Mouse (Mus musculus): Measurements from ENCODE around the gene Tspyl1. TPM values are rescaled to one million over a fixed set of nuclear protein-coding genes. Genes with fewer than 3 reads are reported as not detected.
A peak's percentile ranks its signal among the peaks of the same experiment; 100 is the strongest.

The Tspyl1 gene
- polyA plus RNA-seq, 1 experiment from 2014 or later: 50.8 TPM

DNA sequence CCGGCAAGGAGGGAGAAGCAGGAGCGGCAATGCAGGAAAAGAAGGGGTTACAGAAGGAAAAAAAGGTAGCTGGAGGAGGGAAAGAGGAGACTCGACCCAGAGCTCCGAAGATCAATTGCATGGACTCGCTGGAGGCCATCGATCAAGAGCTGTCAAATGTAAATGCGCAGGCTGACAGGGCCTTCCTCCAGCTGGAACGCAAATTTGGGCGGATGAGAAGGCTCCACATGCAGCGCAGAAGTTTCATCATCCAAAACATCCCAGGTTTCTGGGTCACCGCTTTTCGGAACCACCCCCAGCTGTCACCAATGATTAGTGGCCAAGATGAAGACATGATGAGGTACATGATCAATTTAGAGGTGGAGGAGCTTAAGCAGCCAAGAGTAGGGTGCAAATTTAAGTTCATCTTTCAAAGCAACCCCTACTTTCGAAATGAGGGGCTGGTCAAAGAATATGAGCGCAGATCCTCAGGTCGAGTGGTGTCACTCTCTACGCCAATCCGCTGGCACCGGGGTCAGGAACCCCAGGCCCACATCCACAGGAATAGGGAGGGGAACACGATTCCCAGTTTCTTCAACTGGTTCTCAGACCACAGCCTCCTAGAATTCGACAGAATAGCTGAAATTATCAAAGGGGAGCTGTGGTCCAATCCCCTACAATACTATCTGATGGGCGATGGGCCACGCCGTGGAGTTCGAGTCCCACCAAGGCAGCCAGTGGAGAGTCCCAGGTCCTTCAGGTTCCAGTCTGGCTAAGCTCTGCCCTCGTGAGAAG is 16.2 kb downstream of the Tspyl1 start:
- ChIA-PET CTCF (interaction anchor here (1.2 to 1.6 kb wide), 4 partner anchors 19 to 263 kb away, joined by 3 to 4 read pairs (median 4); no protein-coding TSS in a partner anchor), POLR2A (no interaction called here)
- DNase-seq (ENCODE audit: low read depth, low spot score): no peak
- in situ Hi-C loops (cut with MboI; ENCODE audit: low pct_unique_long_range_greater_than_20kb): no loop called here
- no peak for ATAC-seq
- no peaks in the 10 kb centered on the region for H3K27me3 ChIP-seq
- no peak for TF ChIP-seq CTCF (IDR thresholded peaks at IDR 0.05)

DNA sequence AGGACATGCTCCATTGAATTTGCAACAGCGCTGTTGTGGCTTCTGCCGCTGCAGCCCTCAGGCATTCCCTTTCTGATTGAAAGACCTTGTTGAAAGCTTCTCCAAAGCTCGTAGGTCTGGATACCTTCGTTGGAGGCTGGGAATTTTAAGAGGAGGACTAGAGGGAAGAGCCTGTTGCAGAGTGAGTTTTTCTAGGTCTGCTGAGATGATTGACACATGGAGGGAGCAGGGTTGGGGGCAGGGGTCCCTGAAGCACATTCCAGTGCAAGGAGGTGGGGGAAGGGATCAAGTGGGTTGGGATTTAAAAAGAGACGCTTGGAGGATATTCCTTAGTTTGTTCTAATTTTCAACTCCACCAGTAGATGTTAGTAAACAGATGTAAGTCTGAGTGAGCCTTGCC is 18.4 kb downstream of the Tspyl1 start:
- no peak for DNase-seq (ENCODE audit: low read depth, low spot score)
- in situ Hi-C loops (cut with MboI; ENCODE audit: low pct_unique_long_range_greater_than_20kb): no loop called here
- no peak for ATAC-seq
- no peak for TF ChIP-seq CTCF (IDR thresholded peaks at IDR 0.05)
- ChIA-PET POLR2A (no interaction called here), CTCF (interaction anchor here (1.7 kb wide), 1 partner anchor 20 kb away, joined by 3 read pairs; no protein-coding TSS in a partner anchor)
- H3K27me3 ChIP-seq: no peaks in the 10 kb centered on the region

DNA sequence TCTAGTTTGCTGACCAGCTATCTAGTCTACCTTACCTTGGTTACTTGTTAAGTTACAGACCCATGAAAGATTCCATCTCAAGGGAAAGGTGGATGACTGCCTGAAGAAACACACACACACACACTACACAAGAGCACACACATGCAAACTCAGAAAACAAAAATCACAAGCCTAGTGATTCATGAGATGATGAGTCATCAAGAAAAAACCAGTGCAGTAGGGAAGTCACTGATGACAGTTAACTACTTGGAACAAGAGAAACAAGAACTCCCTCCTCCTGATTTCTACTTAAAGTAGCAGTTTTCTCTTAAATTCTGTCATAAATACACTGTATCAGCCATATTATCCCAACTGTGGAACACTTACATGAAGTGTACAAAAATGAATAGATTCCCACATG is 25.1 kb downstream of the Tspyl1 start:
- in situ Hi-C loops (cut with MboI; ENCODE audit: low pct_unique_long_range_greater_than_20kb): no loop called here
- no peak for TF ChIP-seq CTCF (IDR thresholded peaks at IDR 0.05)
- no peak for DNase-seq (ENCODE audit: low read depth, low spot score)
- POLR2A ChIA-PET: no interaction called here
- CTCF ChIA-PET: interaction anchor here (1.1 kb wide), 1 partner anchor 19 kb away, joined by 3 read pairs; no protein-coding TSS in a partner anchor
- no peaks in the 10 kb centered on the region for H3K27me3 ChIP-seq
- ATAC-seq: peak; percentile 60

DNA sequence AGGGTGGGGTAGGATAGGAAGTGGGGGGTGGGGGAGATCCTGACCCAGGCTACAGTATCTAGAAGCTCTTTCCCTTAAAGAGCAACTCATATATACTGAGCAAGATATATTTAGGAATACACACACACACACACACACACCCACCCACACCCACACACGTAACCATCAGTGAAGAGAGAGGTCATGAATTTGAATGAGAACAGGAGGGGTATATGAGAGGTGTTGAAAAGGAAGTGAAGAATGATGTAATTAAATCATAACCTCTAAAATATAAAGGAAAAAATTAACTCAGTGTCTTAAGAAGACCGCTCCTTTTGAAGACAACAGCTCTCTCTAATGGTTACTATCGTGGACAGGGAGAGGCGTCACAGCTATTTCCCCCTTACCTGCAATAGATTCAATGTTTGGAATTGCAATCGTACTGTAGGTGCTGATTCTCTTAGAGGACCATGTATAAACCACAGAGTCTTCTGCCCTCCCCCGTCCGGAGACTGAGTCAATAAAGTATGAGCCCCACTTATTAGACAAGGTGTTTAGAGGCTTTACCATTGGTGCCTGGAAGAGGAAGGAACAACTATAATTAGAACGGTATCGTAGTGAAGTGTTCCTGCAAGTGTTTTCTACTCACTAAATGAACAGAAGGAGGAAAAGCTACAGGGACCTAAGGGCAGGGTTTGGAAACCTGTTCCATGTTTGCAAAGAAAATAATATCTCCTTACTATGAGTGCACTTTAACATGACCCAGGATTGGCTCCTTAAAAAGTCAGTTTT is 28.1 kb downstream of the Tspyl1 start:
- ChIA-PET CTCF (interaction anchor here (1.5 to 1.6 kb wide), 2 partner anchors 11 to 15 kb away, joined by 4 read pairs; no protein-coding TSS in a partner anchor), POLR2A (no interaction called here)
- no peak for ATAC-seq
- TF ChIP-seq CTCF (IDR thresholded peaks at IDR 0.05): no peak
- in situ Hi-C loops (cut with MboI; ENCODE audit: low pct_unique_long_range_greater_than_20kb): no loop called here
- H3K27me3 ChIP-seq: no peaks in the 10 kb centered on the region
- DNase-seq (ENCODE audit: low read depth, low spot score): no peak

DNA sequence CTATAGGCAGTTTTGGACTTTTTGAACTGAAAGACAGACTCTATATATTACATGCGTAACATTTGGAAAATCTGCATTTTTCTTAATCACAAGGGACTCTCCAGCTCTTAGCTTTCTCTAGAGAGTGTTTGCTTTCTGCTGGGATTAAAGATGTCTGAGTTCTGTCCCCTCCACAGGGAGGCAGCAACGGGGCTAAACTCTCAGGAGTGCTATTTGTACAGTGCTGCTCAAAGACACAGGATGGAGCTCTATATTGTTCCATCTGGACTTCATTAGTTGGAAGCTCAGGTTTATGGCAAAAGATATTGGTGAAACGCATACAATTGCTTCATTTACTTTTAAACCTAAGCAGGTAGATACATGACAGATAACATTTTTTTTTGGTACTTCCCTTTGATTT is 30.5 kb downstream of the Tspyl1 start:
- ATAC-seq (no peak), DNase-seq (ENCODE audit: low read depth, low spot score) (no peak)
- no peaks in the 10 kb centered on the region for H3K27me3 ChIP-seq
- no peak for TF ChIP-seq CTCF (IDR thresholded peaks at IDR 0.05)
- CTCF ChIA-PET: interaction anchor here (1.1 to 1.3 kb wide), 2 partner anchors 9 to 16 kb away, joined by 3 to 4 read pairs; no protein-coding TSS in a partner anchor
- in situ Hi-C loops (cut with MboI; ENCODE audit: low pct_unique_long_range_greater_than_20kb): no loop called here
- POLR2A ChIA-PET: no interaction called here

DNA sequence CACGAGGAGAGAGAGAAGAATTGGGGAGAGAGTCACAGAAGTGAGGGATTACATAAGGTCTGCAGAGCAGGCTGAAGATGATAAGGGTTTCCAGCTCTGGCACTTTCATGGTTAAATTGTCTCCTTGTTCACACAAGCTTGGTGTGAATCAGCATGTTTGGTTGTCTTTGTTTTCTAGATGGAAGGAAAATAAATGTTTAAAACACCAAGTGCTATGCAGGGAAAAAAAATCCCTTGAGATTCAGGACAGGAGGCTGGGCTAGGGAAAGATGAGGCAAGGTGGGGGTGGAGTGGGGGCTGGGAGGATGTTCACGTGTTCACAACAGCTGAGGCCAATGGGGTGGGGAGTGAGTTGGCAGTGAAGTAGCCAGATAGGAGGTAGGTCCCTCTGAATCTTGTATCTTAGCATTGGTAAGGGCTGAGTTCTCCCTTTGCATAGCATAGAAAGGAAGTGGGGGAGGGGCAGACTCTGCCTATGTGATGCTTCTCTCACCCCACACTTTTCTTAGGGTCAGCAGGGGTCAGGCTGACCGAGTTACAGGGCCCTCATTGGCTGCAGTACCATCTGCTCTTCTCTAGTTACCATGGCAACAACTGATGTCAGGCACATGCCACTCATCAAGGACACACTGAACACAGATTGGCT is 34.7 kb downstream of the Tspyl1 start:
- no peaks in the 10 kb centered on the region for H3K27me3 ChIP-seq
- CTCF ChIA-PET: interaction anchor here (0.9 to 1.0 kb wide), 2 partner anchors 10 to 19 kb away, joined by 4 read pairs; partner anchors contain the start of gene Tspyl4

DNA sequence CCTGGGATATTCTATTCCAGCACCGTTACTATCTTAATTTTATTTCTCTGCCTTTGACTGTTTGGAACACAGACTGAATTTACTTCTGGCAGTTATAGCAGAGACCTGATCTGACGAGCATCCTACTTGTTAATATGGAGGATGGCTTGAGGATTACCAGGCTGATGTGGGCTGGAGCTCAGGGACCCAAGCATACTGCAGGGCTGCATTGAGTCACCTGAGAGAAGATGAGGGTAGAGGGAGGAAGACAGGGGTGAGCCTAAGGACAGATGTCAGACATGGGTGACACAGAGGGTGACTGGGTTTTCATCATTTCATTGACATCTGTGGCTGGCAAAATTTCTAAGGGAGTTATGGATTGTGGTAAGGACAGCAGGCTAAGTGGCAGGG is 35.2 kb downstream of the Tspyl1 start:
- no peak for TF ChIP-seq CTCF (IDR thresholded peaks at IDR 0.05)
- H3K27me3 ChIP-seq: no peaks in the 10 kb centered on the region
- DNase-seq (ENCODE audit: low read depth, low spot score) (no peak), ATAC-seq (no peak)
- in situ Hi-C loops (cut with MboI; ENCODE audit: low pct_unique_long_range_greater_than_20kb): no loop called here
- ChIA-PET POLR2A (no interaction called here), CTCF (interaction anchor here (0.9 to 1.3 kb wide), 3 partner anchors 9 to 19 kb away, joined by 3 to 4 read pairs (median 4); partner anchors contain the start of gene Tspyl4)

More for the DNA sequence above, 34.7 kb downstream of the Tspyl1 start:
- POLR2A ChIA-PET: no interaction called here
- TF ChIP-seq CTCF (IDR thresholded peaks at IDR 0.05): no peak
- DNase-seq (ENCODE audit: low read depth, low spot score) (no peak), ATAC-seq (no peak)
- in situ Hi-C loops (cut with MboI; ENCODE audit: low pct_unique_long_range_greater_than_20kb): no loop called here

DNA sequence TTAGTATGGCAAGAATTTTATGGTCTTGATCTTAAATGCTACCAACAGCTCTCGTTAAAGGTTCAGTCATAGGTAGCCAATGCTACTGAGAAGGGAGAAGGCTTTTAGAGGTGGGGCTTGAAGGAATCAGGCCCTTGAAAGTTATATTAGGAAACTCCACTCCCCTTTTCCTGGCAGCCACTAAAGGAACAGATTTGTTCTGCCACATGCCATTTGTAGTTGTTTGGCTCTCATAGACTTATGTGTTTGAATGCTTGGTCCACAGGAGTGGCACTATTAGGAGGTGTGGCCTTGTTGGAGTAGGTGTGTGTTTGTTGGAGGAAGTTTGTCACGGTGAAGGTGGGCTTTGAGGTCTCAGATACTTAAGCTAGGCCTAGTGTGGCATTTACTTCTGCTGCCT is 38.8 kb downstream of the Tspyl1 start:
- POLR2A ChIA-PET: no interaction called here
- DNase-seq (ENCODE audit: low read depth, low spot score): no peak
- H3K27me3 ChIP-seq: no peaks in the 10 kb centered on the region
- in situ Hi-C loops (cut with MboI; ENCODE audit: low pct_unique_long_range_greater_than_20kb): loop anchor here (10.0 kb wide), 1 partner anchor 286 kb away; the partner anchor contains the start of gene Trappc3l
- no peak for TF ChIP-seq CTCF (IDR thresholded peaks at IDR 0.05)
- ATAC-seq: no peak
- CTCF ChIA-PET: interaction anchor here (0.7 to 1.3 kb wide), 2 partner anchors 9 to 20 kb away, joined by 3 read pairs; no protein-coding TSS in a partner anchor

DNA sequence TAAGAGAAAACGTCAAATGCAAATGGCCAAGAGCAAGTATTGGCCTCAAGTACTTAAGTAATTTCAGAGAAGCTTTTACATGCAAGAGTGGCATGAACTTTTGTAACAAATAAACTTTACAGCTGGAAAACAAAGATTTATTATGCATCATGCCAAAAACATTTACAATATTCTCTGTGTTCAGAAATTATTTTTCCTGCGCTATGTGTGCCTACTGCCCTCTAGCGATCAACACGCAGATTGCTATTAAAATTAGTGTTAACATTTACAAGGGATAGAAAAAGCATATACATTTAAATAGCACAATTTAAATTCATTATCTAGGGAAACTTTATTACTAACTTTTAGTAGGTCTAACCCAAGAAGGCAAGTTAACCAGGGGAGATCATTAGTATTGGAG is 44.7 kb downstream of the Tspyl1 start:
- in situ Hi-C loops (cut with MboI; ENCODE audit: low pct_unique_long_range_greater_than_20kb): loop anchor here (10.0 kb wide), 1 partner anchor 292 kb away; the partner anchor contains the start of gene Trappc3l
- ChIA-PET CTCF (interaction anchor here (0.7 to 2.1 kb wide), 5 partner anchors 10 to 260 kb away, joined by 3 to 5 read pairs (median 3); partner anchors contain the start of gene Tspyl4), POLR2A (no interaction called here)
- DNase-seq (ENCODE audit: low read depth, low spot score) (no peak), ATAC-seq (peak; percentile 51)
- peak; percentile 52 for TF ChIP-seq CTCF (IDR thresholded peaks at IDR 0.05)
- H3K27me3 ChIP-seq: no peaks in the 10 kb centered on the region

DNA sequence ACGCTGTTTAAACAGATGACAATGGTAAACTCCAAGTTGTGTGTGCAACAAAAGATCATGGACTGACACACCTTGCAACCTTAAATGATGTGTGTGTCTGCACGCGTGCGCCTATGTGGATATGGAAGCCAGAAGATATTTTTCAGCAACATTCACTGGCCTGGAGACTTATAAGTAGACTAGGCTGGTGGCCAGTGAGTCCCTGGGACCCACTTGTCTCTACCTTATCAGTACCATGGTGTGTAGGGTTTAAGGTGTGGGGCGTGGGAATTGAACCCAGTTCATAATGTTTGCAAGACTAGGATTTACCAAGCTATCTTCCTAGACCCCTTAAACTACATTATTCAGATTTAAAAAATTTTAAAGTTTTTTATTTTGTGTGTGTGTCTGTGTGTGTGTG is 45.2 kb downstream of the Tspyl1 start:
- in situ Hi-C loops (cut with MboI; ENCODE audit: low pct_unique_long_range_greater_than_20kb): loop anchor here (10.0 kb wide), 1 partner anchor 292 kb away; the partner anchor contains the start of gene Trappc3l
- ChIA-PET POLR2A (no interaction called here), CTCF (interaction anchor here (1.0 to 2.1 kb wide), 5 partner anchors 9 to 337 kb away, joined by 3 to 5 read pairs (median 4); partner anchors contain the start of gene Tspyl4)
- no peak for DNase-seq (ENCODE audit: low read depth, low spot score)
- no peak for TF ChIP-seq CTCF (IDR thresholded peaks at IDR 0.05)
- H3K27me3 ChIP-seq: no peaks in the 10 kb centered on the region
- no peak for ATAC-seq

All from Patski (cell line).